Mouse (Mus musculus) ES-Bruce4 (cell line): Measurements from ENCODE around the gene Fgfr1op. TPM values are rescaled to one million over a fixed set of nuclear protein-coding genes. Genes with fewer than 3 reads are reported as not detected.
"Not testable (repeated sequence)": the region's sequence is repeated elsewhere in the genome, so short reads cannot be mapped to it uniquely, and the experiment has no call there.

Experiments
- H3K27ac ChIP-seq: 2 replicates; pipeline ENCODE4 v1.5.1; 2012; ENCODE audit warnings: low read length, inconsistent platforms; ENCODE audit not compliant: insufficient read depth
- H3K27me3 ChIP-seq: 2 replicates; pipeline ENCODE4 v1.6.1; 2012; ENCODE audit warnings: mild to moderate bottlenecking, low read length, inconsistent platforms; ENCODE audit not compliant: control insufficient read depth, poor library complexity, insufficient read depth, severe bottlenecking
- H3K36me3 ChIP-seq: 2 replicates; pipeline ENCODE4 v1.6.1; 2012; ENCODE audit warnings: inconsistent platforms, mild to moderate bottlenecking, low read length, moderate library complexity; ENCODE audit not compliant: control insufficient read depth, poor library complexity, insufficient read depth, severe bottlenecking
- H3K4me1 ChIP-seq: one replicate; pipeline ENCODE4 v1.8.1; 2011; ENCODE audit warnings: low read length; ENCODE audit not compliant: control insufficient read depth, insufficient read depth
- H3K4me3 ChIP-seq: 2 replicates; pipeline ENCODE4 v1.5.1; 2011; ENCODE audit warnings: low read depth, mild to moderate bottlenecking, low read length
- H3K9ac ChIP-seq: 2 replicates; pipeline ENCODE4 v1.6.1; 2012; ENCODE audit warnings: low read depth, mild to moderate bottlenecking, inconsistent platforms; ENCODE audit not compliant: poor library complexity, severe bottlenecking
- H3K9me3 ChIP-seq: replicated peaks from 2 replicates; pipeline ENCODE4 v1.6.1; 2012; ENCODE audit warnings: mild to moderate bottlenecking, low read length, inconsistent platforms; ENCODE audit not compliant: control insufficient read depth, poor library complexity, insufficient read depth, severe bottlenecking
- CTCF ChIP-seq: IDR thresholded peaks from one replicate; pipeline ENCODE4 v1.8.1; 2011; ENCODE audit warnings: low read depth, low read length
- EP300 ChIP-seq: IDR thresholded peaks from 2 replicates; pipeline ENCODE4 v1.6.1; 2011; ENCODE audit warnings: low read depth, low read length; ENCODE audit not compliant: insufficient read depth
- POLR2A ChIP-seq: IDR thresholded peaks from one replicate; pipeline ENCODE4 v1.8.1; 2011; ENCODE audit warnings: low read length; ENCODE audit not compliant: insufficient read depth
- polyA plus RNA-seq: library from polyadenylated mRNA; stranded (reverse); fragments of >200 nt; gene quantifications from 2 replicates; pipeline ENCODE4 v1.2.4, GENCODE M21; 2011; ENCODE audit warnings: low read depth; ENCODE audit not compliant: missing spikeins, insufficient read depth, insufficient read length

Gene Fgfr1op
- polyA plus RNA-seq, 1 experiment = 78.5 TPM

DNA sequence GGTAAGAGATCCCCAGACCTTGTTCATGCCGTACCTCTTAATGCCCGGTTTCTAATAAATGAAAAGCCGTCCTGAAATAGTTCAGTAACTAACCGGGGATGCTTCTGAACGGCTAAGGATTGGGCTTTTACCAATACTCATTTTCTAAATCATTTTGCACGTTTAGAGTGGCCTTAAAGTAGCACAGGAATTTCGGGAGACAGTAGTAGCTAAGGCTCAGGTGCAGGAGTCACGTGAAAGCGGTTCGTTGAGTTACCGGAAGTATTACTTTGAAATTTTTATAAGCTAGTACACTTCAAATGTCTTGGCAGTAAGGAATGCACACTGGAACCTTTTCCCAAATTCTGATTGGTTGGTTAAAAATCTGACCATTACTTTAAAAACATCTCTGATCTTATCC lies 676 bp downstream of the Fgfr1op start:
- Histone ChIP-seq H3K9ac (peak overlapping the region; percentile 93), H3K4me3 (peak overlapping the region; percentile 69), H3K36me3 (peaks cover 23% of the 10 kb centered on the region)
- H3K27me3 ChIP-seq, H3K9me3 ChIP-seq, H3K27ac ChIP-seq, H3K4me1 ChIP-seq: not testable (repeated sequence)

DNA sequence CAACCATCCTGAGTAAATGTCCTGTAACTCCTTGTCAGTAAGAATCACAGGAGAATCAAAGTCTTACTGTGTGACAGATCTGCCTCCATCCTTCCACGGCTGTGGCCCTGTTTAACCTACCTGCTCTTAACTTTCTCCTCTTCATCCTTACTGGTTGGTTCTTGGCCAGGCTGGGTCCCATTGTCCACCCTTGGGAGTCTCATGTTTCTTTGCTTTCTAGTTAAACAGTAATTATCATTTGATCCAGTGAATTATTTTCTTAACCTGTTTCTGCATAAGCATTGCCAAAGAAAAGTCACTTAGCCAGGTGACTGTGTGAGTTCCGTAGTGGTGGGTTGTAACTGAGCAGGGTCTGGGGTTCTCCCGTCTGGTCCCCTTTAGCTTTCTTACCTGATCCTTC lies 1.2 kb downstream of the Fgfr1op start:
- not testable (repeated sequence) for H3K4me1 ChIP-seq, H3K9me3 ChIP-seq, H3K27ac ChIP-seq, H3K27me3 ChIP-seq
- peaks cover 26% of the 10 kb centered on the region for H3K36me3 ChIP-seq
- peak overlapping the region; percentile 50; the same call in 1 of the 2 replicates for H3K4me3 ChIP-seq
- H3K9ac ChIP-seq = peak overlapping the region; percentile 93

GRCm38 (mm10) chr17:8167436-8167835 lies 2.1 kb downstream of the Fgfr1op start:
- peaks cover 34% of the 10 kb centered on the region for H3K36me3 ChIP-seq
- H3K9me3 ChIP-seq, H3K4me3 ChIP-seq, H3K27me3 ChIP-seq, H3K9ac ChIP-seq, H3K4me1 ChIP-seq, H3K27ac ChIP-seq: not testable (repeated sequence)

DNA sequence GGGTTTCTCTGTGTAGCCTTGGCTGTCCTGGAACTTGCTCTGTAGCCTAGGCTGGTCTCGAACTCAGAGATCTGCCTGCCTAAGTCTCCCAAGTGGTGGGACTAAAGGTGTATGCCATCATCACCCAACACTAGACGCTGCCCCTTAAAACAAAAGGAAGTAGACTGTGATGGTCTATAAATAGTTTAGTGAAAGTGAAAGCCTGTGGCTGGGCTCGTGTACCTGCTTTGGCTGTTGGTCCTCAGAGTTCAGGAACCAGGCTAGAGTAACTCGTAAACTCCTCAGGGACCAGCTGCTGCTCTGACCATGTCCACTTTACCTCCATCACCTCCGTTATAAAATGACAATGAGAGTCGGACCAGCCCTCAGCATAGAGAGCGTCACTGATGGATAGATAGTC lies 5.0 kb downstream of the Fgfr1op start:
- no peak for TF ChIP-seq CTCF
- no peak for TF ChIP-seq EP300
- TF ChIP-seq POLR2A = no peak
- no peaks in the 10 kb centered on the region for H3K9me3 ChIP-seq
- peaks cover 55% of the 10 kb centered on the region for H3K36me3 ChIP-seq

DNA sequence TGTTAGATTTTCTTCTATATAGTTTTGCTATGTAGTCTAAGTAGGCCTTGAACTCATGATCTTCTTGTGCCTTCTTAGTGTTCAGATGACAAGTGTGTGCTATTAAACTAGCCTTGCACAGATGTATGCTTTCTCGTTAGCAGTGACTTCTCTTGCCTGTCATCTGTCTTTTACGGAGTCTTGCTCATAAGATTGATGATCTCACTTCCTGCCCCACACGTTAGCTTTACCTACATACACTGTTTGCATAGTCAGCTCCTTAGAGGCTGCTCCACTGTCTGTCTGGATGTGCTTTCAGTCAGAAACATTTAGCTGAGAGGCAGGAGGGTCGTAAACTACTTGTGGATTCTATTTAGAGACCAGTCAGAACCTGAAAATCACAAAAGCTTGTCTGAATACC lies 5.8 kb downstream of the Fgfr1op start:
- Histone ChIP-seq H3K4me3 (no peak overlapping the region), H3K36me3 (peaks cover 62% of the 10 kb centered on the region), H3K9ac (no peak overlapping the region), H3K27ac (no peak overlapping the region), H3K27me3 (no peaks in the 10 kb centered on the region), H3K9me3 (no peaks in the 10 kb centered on the region), H3K4me1 (no peaks in the 10 kb centered on the region)
- TF ChIP-seq CTCF (no peak), POLR2A (no peak), EP300 (no peak)

More for the DNA sequence above, 5.0 kb downstream of the Fgfr1op start:
- Histone ChIP-seq H3K4me3 (no peak overlapping the region), H3K9ac (no peak overlapping the region), H3K4me1 (no peaks in the 10 kb centered on the region), H3K27me3 (no peaks in the 10 kb centered on the region), H3K27ac (no peak overlapping the region)

DNA sequence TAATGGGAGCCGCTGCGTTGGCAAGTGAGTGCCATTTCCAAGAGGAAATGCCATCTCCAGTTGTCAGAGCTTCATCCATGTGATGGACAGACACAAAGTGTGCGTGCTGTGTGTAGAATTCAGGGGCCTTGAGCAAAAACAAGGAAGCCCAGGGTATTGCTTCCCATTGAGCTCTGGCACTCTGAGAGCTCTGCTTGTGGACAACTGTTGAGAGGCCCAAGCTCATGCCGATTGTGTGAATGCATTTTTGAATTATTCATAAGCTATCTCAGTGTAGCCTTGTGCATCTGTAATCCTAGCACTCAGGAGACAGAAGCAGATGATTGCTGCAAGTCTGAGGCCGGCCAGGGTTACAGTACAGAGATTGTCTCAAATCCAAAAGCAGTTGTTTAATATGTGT lies 11.8 kb downstream of the Fgfr1op start:
- Histone ChIP-seq H3K27me3 (no peaks in the 10 kb centered on the region), H3K9me3 (no peaks in the 10 kb centered on the region), H3K4me1 (no peaks in the 10 kb centered on the region), H3K4me3 (no peak overlapping the region), H3K36me3 (peaks cover 70% of the 10 kb centered on the region), H3K27ac (no peak overlapping the region), H3K9ac (no peak overlapping the region)
- TF ChIP-seq EP300 (no peak), CTCF (no peak), POLR2A (no peak)

GRCm38 (mm10) chr17:8183815-8184214 lies 18.5 kb downstream of the Fgfr1op start:
- no peak for TF ChIP-seq EP300
- TF ChIP-seq CTCF = no peak
- no peak for TF ChIP-seq POLR2A
- Histone ChIP-seq H3K9ac (no peak overlapping the region), H3K36me3 (peaks cover 71% of the 10 kb centered on the region), H3K27ac (no peak overlapping the region), H3K9me3 (no peaks in the 10 kb centered on the region), H3K4me3 (no peak overlapping the region), H3K4me1 (no peaks in the 10 kb centered on the region), H3K27me3 (no peaks in the 10 kb centered on the region)
